Mouse (Mus musculus): ENCODE measurements at regions not wholly inside any gene's neighbourhood (a gene's known extent, or its start where the extent isn't known, plus 50 kb on each side); places are given as distances from the start of the nearest gene placed in this dataset.

GRCm38 (mm10) chr5:134817671-134818070 is 70.5 kb upstream of the Eln start:
- no peaks in the 10 kb centered on the region for H3K4me1 ChIP-seq (ENCODE audit: control insufficient read depth, insufficient read depth, low read length)
- no peaks in the 10 kb centered on the region for H3K36me3 ChIP-seq (ENCODE audit: control insufficient read depth, insufficient read depth, low read length)
- DNase-seq = no peak
- TF ChIP-seq POLR2A (IDR thresholded peaks at IDR 0.05; ENCODE audit: low read depth, low read length) = no peak
- no peak for TF ChIP-seq CTCF (conservative IDR thresholded peaks at IDR 0.05; ENCODE audit: insufficient read depth, insufficient read length, low read depth, low read length)
- H3K27ac ChIP-seq (ENCODE audit: insufficient read depth, low read depth, low read length) = no peak overlapping the region
- no peak overlapping the region for H3K4me3 ChIP-seq (ENCODE audit: insufficient read depth, low read depth, low read length)
- no peaks in the 10 kb centered on the region for H3K27me3 ChIP-seq (replicated peaks; ENCODE audit: control insufficient read depth, insufficient read depth, low read length)
- WGBS = 90% methylated on average over 4 of the region's 4 CpGs

GRCm38 (mm10) chr5:134809121-134809520 is 62.0 kb upstream of the Eln start:
- H3K27me3 ChIP-seq (replicated peaks; ENCODE audit: control insufficient read depth, insufficient read depth, low read length) = no peaks in the 10 kb centered on the region
- 80% methylated on average over 9 of the region's 9 CpGs for WGBS
- no peak for DNase-seq
- TF ChIP-seq POLR2A (IDR thresholded peaks at IDR 0.05; ENCODE audit: low read depth, low read length) (no peak), CTCF (conservative IDR thresholded peaks at IDR 0.05; ENCODE audit: insufficient read depth, insufficient read length, low read depth, low read length) (no peak)
- H3K4me3 ChIP-seq (ENCODE audit: insufficient read depth, low read depth, low read length) = no peak overlapping the region
- no peaks in the 10 kb centered on the region for H3K36me3 ChIP-seq (ENCODE audit: control insufficient read depth, insufficient read depth, low read length)
- H3K4me1 ChIP-seq (ENCODE audit: control insufficient read depth, insufficient read depth, low read length) = no peaks in the 10 kb centered on the region
- H3K27ac ChIP-seq (ENCODE audit: insufficient read depth, low read depth, low read length) = no peak overlapping the region

- H3K4me3 ChIP-seq (ENCODE audit: insufficient read depth, low read depth, low read length) = no peak overlapping the region
- 90% methylated on average over 20 of the region's 20 CpGs for WGBS
- H3K36me3 ChIP-seq (ENCODE audit: control insufficient read depth, insufficient read depth, low read length) = no peaks in the 10 kb centered on the region
- no peaks in the 10 kb centered on the region for H3K27me3 ChIP-seq (replicated peaks; ENCODE audit: control insufficient read depth, insufficient read depth, low read length)
- H3K27ac ChIP-seq (ENCODE audit: insufficient read depth, low read depth, low read length) = no peak overlapping the region
- H3K4me1 ChIP-seq (ENCODE audit: control insufficient read depth, insufficient read depth, low read length) = no peaks in the 10 kb centered on the region
- no peak for DNase-seq
- TF ChIP-seq CTCF (conservative IDR thresholded peaks at IDR 0.05; ENCODE audit: insufficient read depth, insufficient read length, low read depth, low read length) (0 out of 2 replicates have a peak, but pooled peaks have one; percentile 21), POLR2A (IDR thresholded peaks at IDR 0.05; ENCODE audit: low read depth, low read length) (no peak)
Observed at GRCm38 (mm10) chr5:134804291-134805049, 57.3 kb upstream of the Eln start.

- Histone ChIP-seq H3K36me3 (ENCODE audit: control insufficient read depth, insufficient read depth, low read length) (no peaks in the 10 kb centered on the region), H3K27ac (ENCODE audit: insufficient read depth, low read depth, low read length) (no peak overlapping the region), H3K4me3 (ENCODE audit: insufficient read depth, low read depth, low read length) (no peak overlapping the region), H3K27me3 (replicated peaks; ENCODE audit: control insufficient read depth, insufficient read depth, low read length) (no peaks in the 10 kb centered on the region), H3K4me1 (ENCODE audit: control insufficient read depth, insufficient read depth, low read length) (no peaks in the 10 kb centered on the region)
- TF ChIP-seq POLR2A (IDR thresholded peaks at IDR 0.05; ENCODE audit: low read depth, low read length) = no peak
- no peak for TF ChIP-seq CTCF (conservative IDR thresholded peaks at IDR 0.05; ENCODE audit: insufficient read depth, insufficient read length, low read depth, low read length)
- no peak for DNase-seq
- WGBS = 76% methylated on average over 11 of the region's 11 CpGs
Observed at GRCm38 (mm10) chr5:134802161-134802719, 55.1 kb upstream of the Eln start.

- Histone ChIP-seq H3K4me3 (ENCODE audit: insufficient read depth, low read depth, low read length) (no peak overlapping the region), H3K27me3 (replicated peaks; ENCODE audit: control insufficient read depth, insufficient read depth, low read length) (no peaks in the 10 kb centered on the region), H3K27ac (ENCODE audit: insufficient read depth, low read depth, low read length) (no peak overlapping the region), H3K4me1 (ENCODE audit: control insufficient read depth, insufficient read depth, low read length) (no peaks in the 10 kb centered on the region), H3K36me3 (ENCODE audit: control insufficient read depth, insufficient read depth, low read length) (no peaks in the 10 kb centered on the region)
- WGBS = 89% methylated on average over 3 of the region's 3 CpGs
- no peak for DNase-seq
- no peak for TF ChIP-seq CTCF (conservative IDR thresholded peaks at IDR 0.05; ENCODE audit: insufficient read depth, insufficient read length, low read depth, low read length)
- no peak for TF ChIP-seq POLR2A (IDR thresholded peaks at IDR 0.05; ENCODE audit: low read depth, low read length)
Observed at GRCm38 (mm10) chr5:134800481-134800880, 53.4 kb upstream of the Eln start.

- H3K27ac ChIP-seq (ENCODE audit: insufficient read depth, low read depth, low read length) = no peak overlapping the region
- no peak for TF ChIP-seq POLR2A (IDR thresholded peaks at IDR 0.05; ENCODE audit: low read depth, low read length)
- no peak for TF ChIP-seq CTCF (conservative IDR thresholded peaks at IDR 0.05; ENCODE audit: insufficient read depth, insufficient read length, low read depth, low read length)
- no peak for DNase-seq
- H3K4me1 ChIP-seq (ENCODE audit: control insufficient read depth, insufficient read depth, low read length) = no peaks in the 10 kb centered on the region
- H3K4me3 ChIP-seq (ENCODE audit: insufficient read depth, low read depth, low read length) = no peak overlapping the region
- no peaks in the 10 kb centered on the region for H3K36me3 ChIP-seq (ENCODE audit: control insufficient read depth, insufficient read depth, low read length)
- no peaks in the 10 kb centered on the region for H3K27me3 ChIP-seq (replicated peaks; ENCODE audit: control insufficient read depth, insufficient read depth, low read length)
Observed at GRCm38 (mm10) chr5:134799911-134800310, 52.8 kb upstream of the Eln start.

- Histone ChIP-seq H3K27ac (ENCODE audit: insufficient read depth, low read depth, low read length) (no peak overlapping the region), H3K4me1 (ENCODE audit: control insufficient read depth, insufficient read depth, low read length) (no peaks in the 10 kb centered on the region), H3K4me3 (ENCODE audit: insufficient read depth, low read depth, low read length) (no peak overlapping the region), H3K27me3 (replicated peaks; ENCODE audit: control insufficient read depth, insufficient read depth, low read length) (no peaks in the 10 kb centered on the region), H3K36me3 (ENCODE audit: control insufficient read depth, insufficient read depth, low read length) (no peaks in the 10 kb centered on the region)
- TF ChIP-seq POLR2A (IDR thresholded peaks at IDR 0.05; ENCODE audit: low read depth, low read length) = no peak
- no peak for TF ChIP-seq CTCF (conservative IDR thresholded peaks at IDR 0.05; ENCODE audit: insufficient read depth, insufficient read length, low read depth, low read length)
- DNase-seq = no peak
- WGBS = 36% methylated on average over 18 of the region's 18 CpGs
Observed at GRCm38 (mm10) chr5:134797688-134798094, 50.6 kb upstream of the Eln start.
